Mouse (Mus musculus): Measurements from ENCODE around the gene Zfp92.

GRCm38 (mm10) chrX:73401616-73402015, 9.3 kb upstream of the Zfp92 start:
- TF ChIP-seq TCF12 (IDR thresholded peaks at IDR 0.05; ENCODE audit: insufficient read depth, poor library complexity, severe bottlenecking) (no peak), POLR2A (IDR thresholded peaks at IDR 0.05; ENCODE audit: insufficient read length, low read depth) (no peak), POLR2AphosphoS2 (IDR thresholded peaks at IDR 0.05; ENCODE audit: insufficient read length, low read depth) (no peak)

Measured in myocyte (in vitro differentiated cells).